Mouse (Mus musculus) ES-Bruce4 (cell line): ENCODE data around the gene Slc46a2. TPM values are rescaled to one million over a fixed set of nuclear protein-coding genes. Genes with fewer than 3 reads are reported as not detected.

Experiments used
- H3K27ac ChIP-seq: 2 replicates; pipeline ENCODE4 v1.5.1; 2012; ENCODE audit warnings: low read length, inconsistent platforms; ENCODE audit not compliant: insufficient read depth
- H3K27me3 ChIP-seq: 2 replicates; pipeline ENCODE4 v1.6.1; 2012; ENCODE audit warnings: mild to moderate bottlenecking, low read length, inconsistent platforms; ENCODE audit not compliant: control insufficient read depth, poor library complexity, insufficient read depth, severe bottlenecking
- H3K36me3 ChIP-seq: 2 replicates; pipeline ENCODE4 v1.6.1; 2012; ENCODE audit warnings: inconsistent platforms, mild to moderate bottlenecking, low read length, moderate library complexity; ENCODE audit not compliant: control insufficient read depth, poor library complexity, insufficient read depth, severe bottlenecking
- H3K4me1 ChIP-seq: one replicate; pipeline ENCODE4 v1.8.1; 2011; ENCODE audit warnings: low read length; ENCODE audit not compliant: control insufficient read depth, insufficient read depth
- H3K4me3 ChIP-seq: 2 replicates; pipeline ENCODE4 v1.5.1; 2011; ENCODE audit warnings: low read depth, mild to moderate bottlenecking, low read length
- H3K9ac ChIP-seq: 2 replicates; pipeline ENCODE4 v1.6.1; 2012; ENCODE audit warnings: low read depth, mild to moderate bottlenecking, inconsistent platforms; ENCODE audit not compliant: poor library complexity, severe bottlenecking
- H3K9me3 ChIP-seq: replicated peaks from 2 replicates; pipeline ENCODE4 v1.6.1; 2012; ENCODE audit warnings: mild to moderate bottlenecking, low read length, inconsistent platforms; ENCODE audit not compliant: control insufficient read depth, poor library complexity, insufficient read depth, severe bottlenecking
- CTCF ChIP-seq: IDR thresholded peaks from one replicate; pipeline ENCODE4 v1.8.1; 2011; ENCODE audit warnings: low read depth, low read length
- EP300 ChIP-seq: IDR thresholded peaks from 2 replicates; pipeline ENCODE4 v1.6.1; 2011; ENCODE audit warnings: low read depth, low read length; ENCODE audit not compliant: insufficient read depth
- POLR2A ChIP-seq: IDR thresholded peaks from one replicate; pipeline ENCODE4 v1.8.1; 2011; ENCODE audit warnings: low read length; ENCODE audit not compliant: insufficient read depth
- polyA plus RNA-seq: library from polyadenylated mRNA; stranded (reverse); fragments of >200 nt; gene quantifications from 2 replicates; pipeline ENCODE4 v1.2.4, GENCODE M21; 2011; ENCODE audit warnings: low read depth; ENCODE audit not compliant: missing spikeins, insufficient read depth, insufficient read length

Slc46a2 gene
- polyA plus RNA-seq, 1 experiment = not detected

DNA sequence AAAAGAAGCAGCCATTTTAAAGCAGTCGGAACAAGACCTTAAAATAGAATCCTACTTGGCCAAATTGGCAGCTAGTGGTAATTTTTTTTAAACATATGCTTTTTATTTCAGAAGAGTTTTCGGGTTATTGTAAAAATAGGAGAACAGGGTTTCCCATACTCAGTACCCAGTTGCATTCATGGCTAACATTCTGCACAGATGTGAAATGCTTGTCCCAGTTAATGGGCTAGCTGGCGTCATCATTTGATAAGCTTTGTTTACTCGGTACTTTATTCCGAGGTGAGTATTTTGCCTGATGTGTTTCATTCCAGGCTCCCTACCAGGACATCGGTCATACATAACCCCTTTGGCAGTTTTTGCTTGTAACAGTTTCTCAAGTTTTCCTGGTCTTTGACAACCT lies 44.4 kb downstream of the Slc46a2 start:
- Histone ChIP-seq H3K27me3 (no peaks in the 10 kb centered on the region), H3K9me3 (no peaks in the 10 kb centered on the region), H3K4me3 (no peak overlapping the region), H3K27ac (no peak overlapping the region), H3K9ac (no peak overlapping the region), H3K36me3 (no peaks in the 10 kb centered on the region; the same call in 1 of the 2 replicates), H3K4me1 (no peaks in the 10 kb centered on the region)
- TF ChIP-seq POLR2A = no peak
- TF ChIP-seq EP300 = no peak
- TF ChIP-seq CTCF = no peak

- Histone ChIP-seq H3K9ac (no peak overlapping the region), H3K4me1 (no peaks in the 10 kb centered on the region), H3K4me3 (no peak overlapping the region), H3K36me3 (no peaks in the 10 kb centered on the region; the same call in 1 of the 2 replicates), H3K27ac (no peak overlapping the region), H3K9me3 (no peaks in the 10 kb centered on the region), H3K27me3 (no peaks in the 10 kb centered on the region)
- TF ChIP-seq CTCF (no peak), POLR2A (no peak), EP300 (no peak)
These were observed 45.3 kb downstream of the Slc46a2 start for GRCm38 (mm10) chr4:59869488-59870057.

DNA sequence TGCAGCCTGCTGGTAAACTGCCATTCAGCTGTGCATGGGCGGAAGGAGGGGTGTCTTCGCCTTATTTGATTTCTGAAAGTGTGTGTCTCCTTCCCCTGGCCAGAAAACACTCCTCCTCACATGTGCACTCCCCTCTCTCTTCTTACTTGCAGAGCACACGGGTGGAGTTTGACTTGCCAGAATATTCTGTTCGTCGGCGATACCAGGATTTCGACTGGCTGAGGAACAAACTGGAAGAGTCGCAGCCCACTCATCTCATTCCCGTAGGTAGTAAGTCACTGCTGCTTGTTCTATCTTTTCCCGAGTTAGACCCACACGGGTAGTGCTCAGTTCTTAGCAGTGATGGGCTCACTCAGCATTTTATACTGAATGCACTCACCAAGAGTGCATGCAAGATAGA lies 46.8 kb downstream of the Slc46a2 start:
- Histone ChIP-seq H3K36me3 (no peaks in the 10 kb centered on the region; the same call in 1 of the 2 replicates), H3K27me3 (no peaks in the 10 kb centered on the region), H3K4me1 (no peaks in the 10 kb centered on the region), H3K9ac (no peak overlapping the region), H3K4me3 (no peak overlapping the region), H3K27ac (no peak overlapping the region), H3K9me3 (no peaks in the 10 kb centered on the region)
- TF ChIP-seq POLR2A (no peak), EP300 (no peak), CTCF (no peak)

DNA sequence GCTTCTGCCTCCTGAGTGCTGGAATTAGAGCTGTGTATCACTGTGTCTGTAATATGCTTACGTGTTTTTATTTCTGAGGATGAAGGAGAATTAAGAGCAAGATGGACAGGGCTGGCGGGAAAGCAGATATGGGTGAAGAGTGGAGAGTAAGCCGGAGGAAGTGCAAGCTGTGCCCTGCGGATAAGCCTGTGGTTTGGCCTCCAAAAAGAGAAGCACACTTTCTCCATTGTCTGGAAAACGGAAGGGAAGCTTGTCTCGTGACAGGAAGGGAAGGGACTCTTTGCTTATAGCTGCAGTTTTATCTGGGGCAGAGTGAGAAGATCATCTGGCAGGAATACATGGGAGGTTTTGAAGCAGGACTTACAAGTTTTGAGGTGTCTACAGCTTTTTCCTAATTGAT lies 51.0 kb downstream of the Slc46a2 start:
- H3K27ac ChIP-seq = no peak overlapping the region
- no peaks in the 10 kb centered on the region for H3K4me1 ChIP-seq
- no peaks in the 10 kb centered on the region for H3K9me3 ChIP-seq
- H3K36me3 ChIP-seq = no peaks in the 10 kb centered on the region
- no peak overlapping the region for H3K9ac ChIP-seq
- TF ChIP-seq POLR2A = no peak
- no peak for TF ChIP-seq CTCF
- no peak for TF ChIP-seq EP300
- H3K27me3 ChIP-seq = no peaks in the 10 kb centered on the region
- no peak overlapping the region for H3K4me3 ChIP-seq

DNA sequence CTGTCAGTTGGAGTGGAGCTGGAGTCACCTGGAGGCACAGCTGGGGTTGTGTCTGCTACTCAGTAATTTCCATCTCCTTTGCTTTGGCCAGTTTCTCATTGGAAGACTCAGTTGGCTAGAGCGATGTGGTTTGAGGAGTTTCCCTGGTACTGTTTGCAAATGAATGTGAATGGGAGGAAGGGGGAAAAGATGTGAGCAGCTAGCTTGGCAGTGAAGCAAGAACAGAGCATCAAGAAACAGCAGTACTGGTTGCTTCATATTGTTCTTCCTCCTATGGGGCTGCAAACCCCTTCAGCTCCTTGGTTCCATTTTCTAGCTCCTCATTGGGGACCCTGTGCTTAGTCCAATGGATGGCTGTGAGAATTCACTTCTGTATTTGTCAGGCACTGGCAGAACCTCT lies 52.5 kb downstream of the Slc46a2 start:
- H3K9ac ChIP-seq = no peak overlapping the region
- peaks cover 2% of the 10 kb centered on the region for H3K4me1 ChIP-seq
- no peaks in the 10 kb centered on the region for H3K27me3 ChIP-seq
- no peak overlapping the region for H3K27ac ChIP-seq
- no peak for TF ChIP-seq EP300
- TF ChIP-seq POLR2A = no peak
- no peak for TF ChIP-seq CTCF
- H3K4me3 ChIP-seq = no peak overlapping the region
- no peaks in the 10 kb centered on the region for H3K9me3 ChIP-seq
- H3K36me3 ChIP-seq = no peaks in the 10 kb centered on the region

GRCm38 (mm10) chr4:59861871-59862270 lies 53.0 kb downstream of the Slc46a2 start:
- Histone ChIP-seq H3K27ac (no peak overlapping the region), H3K4me1 (peaks cover 2% of the 10 kb centered on the region), H3K9me3 (no peaks in the 10 kb centered on the region), H3K4me3 (no peak overlapping the region), H3K36me3 (no peaks in the 10 kb centered on the region), H3K27me3 (no peaks in the 10 kb centered on the region), H3K9ac (no peak overlapping the region)
- no peak for TF ChIP-seq CTCF
- TF ChIP-seq POLR2A = no peak
- TF ChIP-seq EP300 = no peak
